Mouse (Mus musculus) lung, embryonic 14.5 days (tissue): ENCODE data around the gene Bloc1s2. TPM values are rescaled to one million over a fixed set of nuclear protein-coding genes. Genes with fewer than 3 reads are reported as not detected.

Experiments
- ATAC-seq: fragments of 200-750 bp; cut with Nextera tagmentation; 2 replicates; pipeline ENCODE4 v1.8.0; 2017; ENCODE audit warnings: mild to moderate bottlenecking, moderate TSS enrichment, moderate library complexity; ENCODE audit not compliant: insufficient read depth
- DNase-seq: peaks from one replicate; pipeline ENCODE4 v3.0.0-alpha.2; 2015
- H3K27ac ChIP-seq: fragments of 300-500 bp; sonication (generic); 2 replicates; pipeline ENCODE4 v1.5.1; 2014; ENCODE audit warnings: low read depth, mild to moderate bottlenecking, moderate library complexity
- H3K27me3 ChIP-seq: fragments of 300-500 bp; sonication (generic); 2 replicates; pipeline ENCODE4 v1.6.1; 2014; ENCODE audit warnings: low read length, control low read depth; ENCODE audit not compliant: insufficient read depth
- H3K36me3 ChIP-seq: fragments of 300-500 bp; sonication (generic); 2 replicates; pipeline ENCODE4 v1.6.1; 2014; ENCODE audit warnings: control low read depth; ENCODE audit not compliant: insufficient read depth
- H3K4me1 ChIP-seq: fragments of 300-500 bp; sonication (generic); 2 replicates; pipeline ENCODE4 v1.6.1; 2014; ENCODE audit warnings: antibody characterized with exemption, control low read depth; ENCODE audit not compliant: insufficient read depth
- H3K4me2 ChIP-seq: fragments of 300-500 bp; sonication (generic); 2 replicates; pipeline ENCODE4 v1.6.1; 2014; ENCODE audit warnings: mild to moderate bottlenecking
- H3K4me3 ChIP-seq: fragments of 300-500 bp; sonication (generic); 2 replicates; pipeline ENCODE4 v1.5.1; 2014; ENCODE audit warnings: low read depth, low read length
- H3K9ac ChIP-seq: fragments of 300-500 bp; sonication (generic); 2 replicates; pipeline ENCODE4 v1.6.1; 2014
- H3K9me3 ChIP-seq: fragments of 300-500 bp; sonication (generic); 2 replicates; pipeline ENCODE4 v1.6.1; 2016; ENCODE audit warnings: low read depth, low read length, control low read depth
- CTCF ChIP-seq: IDR thresholded peaks from 2 replicates; pipeline ENCODE4 v1.5.1; 2016; ENCODE audit warnings: antibody characterized with exemption, low read depth
- WGBS: fragments of 180-500 bp; shearing (Covaris S2); extraction: QIAGEN DNeasy Blood & Tissue Kit; methylation state at CpG from one replicate; pipeline ENCODE4 v1.1.7; 2014; 5-methylcytosine and 5-hydroxymethylcytosine counted together
- polyA plus RNA-seq: library from polyadenylated mRNA; unstranded; fragments of >200 nt; fragmentation: Nextera tagmentation; extraction: Ambion mirVana; gene quantifications from 2 replicates; pipeline ENCODE4 v1.2.1, GENCODE M21; 2014

Gene Bloc1s2
- polyA plus RNA-seq = 86.5 and 89.7 TPM in 2 replicates

- Histone ChIP-seq H3K4me3 (peak within 1 kb of the TSS; percentile 70), H3K36me3 (peaks cover 27% of the 10 kb centered on the region), H3K4me2 (peak within 1 kb of the TSS; percentile 81), H3K9ac (peak within 1 kb of the TSS; percentile 71), H3K9me3 (no peaks in the 10 kb centered on the region), H3K4me1 (peaks cover 4% of the 10 kb centered on the region; the same call in 1 of the 2 replicates), H3K27ac (no peak within 1 kb of the TSS), H3K27me3 (no peaks in the 10 kb centered on the region)
- DNase-seq (peak; percentile 90), ATAC-seq (peak; percentile 91)
- 2% methylated on average over 46 of the region's 46 CpGs for WGBS
- TF ChIP-seq CTCF = no peak
These were observed at the start of gene Bloc1s2 for GRCm38 (mm10) chr19:44145702-44146567. Gene Bloc1s2 (minus strand): TSS chr19:44146446.

- no peaks in the 10 kb centered on the region for H3K9me3 ChIP-seq
- no peak overlapping the region for H3K4me2 ChIP-seq
- no peak for ATAC-seq
- H3K4me3 ChIP-seq = no peak overlapping the region
- peak; percentile 89 for TF ChIP-seq CTCF
- no peaks in the 10 kb centered on the region for H3K4me1 ChIP-seq
- WGBS = 12% methylated on average over 7 of the region's 7 CpGs
- H3K27me3 ChIP-seq = no peaks in the 10 kb centered on the region
- H3K27ac ChIP-seq = no peak overlapping the region
- H3K9ac ChIP-seq = no peak overlapping the region
- H3K36me3 ChIP-seq = no peaks in the 10 kb centered on the region
- DNase-seq = peak; percentile 87
These were observed 48.9 kb upstream of the Bloc1s2 start for GRCm38 (mm10) chr19:44195138-44195537.

GRCm38 (mm10) chr19:44193906-44194305 lies 47.7 kb upstream of the Bloc1s2 start:
- no peak for TF ChIP-seq CTCF

GRCm38 (mm10) chr19:44192342-44192741 lies 46.1 kb upstream of the Bloc1s2 start, which contains the start of gene Pkd2l1:
Gene Pkd2l1 (minus strand): TSS chr19:44192442.
- H3K27ac ChIP-seq = no peak within 1 kb of the TSS
- DNase-seq = no peak
- H3K4me3 ChIP-seq = no peak within 1 kb of the TSS
- TF ChIP-seq CTCF = no peak
- H3K4me1 ChIP-seq = no peaks in the 10 kb centered on the region
- H3K27me3 ChIP-seq = no peaks in the 10 kb centered on the region
- no peaks in the 10 kb centered on the region for H3K36me3 ChIP-seq
- ATAC-seq = no peak
- WGBS = 35% methylated on average over 3 of the region's 3 CpGs
- no peaks in the 10 kb centered on the region for H3K9me3 ChIP-seq
- H3K4me2 ChIP-seq = no peak within 1 kb of the TSS
- no peak within 1 kb of the TSS for H3K9ac ChIP-seq

More at GRCm38 (mm10) chr19:44193906-44194305, 47.7 kb upstream of the Bloc1s2 start:
- ATAC-seq (no peak; the same call in 1 of the 2 replicates), DNase-seq (peak; percentile 12)
- Histone ChIP-seq H3K36me3 (no peaks in the 10 kb centered on the region), H3K4me2 (no peak overlapping the region), H3K4me1 (no peaks in the 10 kb centered on the region), H3K27ac (no peak overlapping the region), H3K4me3 (no peak overlapping the region), H3K9me3 (no peaks in the 10 kb centered on the region), H3K27me3 (no peaks in the 10 kb centered on the region), H3K9ac (no peak overlapping the region)
- WGBS = 69% methylated on average over 7 of the region's 7 CpGs

GRCm38 (mm10) chr19:44189056-44189455 lies 42.8 kb upstream of the Bloc1s2 start:
- H3K4me3 ChIP-seq = no peak overlapping the region
- H3K4me2 ChIP-seq = no peak overlapping the region
- ATAC-seq (no peak), DNase-seq (no peak)
- no peaks in the 10 kb centered on the region for H3K9me3 ChIP-seq
- no peak for TF ChIP-seq CTCF
- no peaks in the 10 kb centered on the region for H3K27me3 ChIP-seq
- H3K4me1 ChIP-seq = no peaks in the 10 kb centered on the region
- H3K36me3 ChIP-seq = no peaks in the 10 kb centered on the region
- H3K27ac ChIP-seq = no peak overlapping the region
- no peak overlapping the region for H3K9ac ChIP-seq
- WGBS = 77% methylated on average over 4 of the region's 4 CpGs

GRCm38 (mm10) chr19:44183968-44184367 lies 37.7 kb upstream of the Bloc1s2 start:
- Histone ChIP-seq H3K9ac (no peak overlapping the region), H3K4me1 (no peaks in the 10 kb centered on the region), H3K4me2 (no peak overlapping the region), H3K27me3 (no peaks in the 10 kb centered on the region), H3K27ac (no peak overlapping the region), H3K4me3 (no peak overlapping the region), H3K36me3 (no peaks in the 10 kb centered on the region), H3K9me3 (no peaks in the 10 kb centered on the region)
- WGBS = 69% methylated on average over 3 of the region's 3 CpGs
- ATAC-seq = no peak
- no peak for DNase-seq
- no peak for TF ChIP-seq CTCF

- 92% methylated on average over 1 of the region's 1 CpGs for WGBS
- no peaks in the 10 kb centered on the region for H3K36me3 ChIP-seq
- H3K9me3 ChIP-seq = no peaks in the 10 kb centered on the region
- no peak overlapping the region for H3K4me3 ChIP-seq
- no peak overlapping the region for H3K27ac ChIP-seq
- no peak overlapping the region for H3K4me2 ChIP-seq
- H3K4me1 ChIP-seq = no peaks in the 10 kb centered on the region
- no peak for TF ChIP-seq CTCF
- no peak overlapping the region for H3K9ac ChIP-seq
- ATAC-seq = no peak
- no peak for DNase-seq
- H3K27me3 ChIP-seq = no peaks in the 10 kb centered on the region
These were observed 34.3 kb upstream of the Bloc1s2 start for GRCm38 (mm10) chr19:44180502-44180901.
